Mouse (Mus musculus) CH12.LX (cell line): Measurements from ENCODE around the gene Ppp1r7. TPM values are rescaled to one million over a fixed set of nuclear protein-coding genes. Genes with fewer than 3 reads are reported as not detected.

Experiments used
- DNase-seq: peaks from one replicate; pipeline ENCODE4 v3.0.0-alpha.2; 2013; ENCODE audit errors: extremely low read depth
- H3K27ac ChIP-seq: 2 replicates; pipeline ENCODE4 v1.5.1; 2012; ENCODE audit warnings: low read depth, mild to moderate bottlenecking, control low read depth, moderate library complexity; ENCODE audit not compliant: insufficient read depth
- H3K27me3 ChIP-seq: replicated peaks from 2 replicates; pipeline ENCODE3; 2012; ENCODE audit warnings: inconsistent platforms
- H3K36me3 ChIP-seq, 2 experiments: replicated peaks in 1 of 2; 2 replicates each; pipeline versions ENCODE3 to v1.6.1; 2012; ENCODE audit warnings: inconsistent platforms in 1 of 2, low read length in 1 of 2, mild to moderate bottlenecking in 1 of 2, mixed read lengths in 1 of 2, moderate library complexity in 1 of 2; ENCODE audit not compliant: control insufficient read depth in 1 of 2, insufficient read depth in 1 of 2
- H3K4me1 ChIP-seq, 2 experiments: 2 replicates each; pipeline ENCODE4 v1.6.1; 2012; ENCODE audit warnings: inconsistent platforms in 1 of 2, moderate library complexity in 1 of 2; ENCODE audit not compliant: insufficient read depth in 2 of 2, control insufficient read depth in 1 of 2
- H3K4me2 ChIP-seq: 2 replicates; pipeline ENCODE4 v1.6.1; 2012; ENCODE audit warnings: low read depth, mild to moderate bottlenecking, control low read depth; ENCODE audit not compliant: poor library complexity, insufficient read depth, severe bottlenecking
- H3K4me3 ChIP-seq, 3 experiments: fragments of 150-350 bp in 1 of 3; sonication (generic) in 1 of 3; replicated peaks in 1 of 3; 2 replicates each; pipeline versions ENCODE3 to v1.5.1; 2011 to 2012; ENCODE audit warnings: low read depth in 2 of 3, low read length in 2 of 3, mild to moderate bottlenecking in 2 of 3, moderate library complexity in 2 of 3, control low read depth in 1 of 3, improper control_type of control experiment in 1 of 3, inconsistent platforms in 1 of 3, mixed read lengths in 1 of 3; ENCODE audit not compliant: poor library complexity in 1 of 3
- H3K79me2 ChIP-seq: replicated peaks from 2 replicates; pipeline ENCODE4 v1.6.1; 2012; ENCODE audit warnings: mild to moderate bottlenecking, moderate library complexity; ENCODE audit not compliant: control insufficient read depth, poor library complexity, insufficient read depth, severe bottlenecking; ENCODE audit errors: extremely low read depth
- H3K9ac ChIP-seq: 2 replicates; pipeline ENCODE4 v1.6.1; 2012; ENCODE audit warnings: low read depth, mild to moderate bottlenecking, control low read depth, moderate library complexity; ENCODE audit not compliant: insufficient read depth
- H3K9me3 ChIP-seq: replicated peaks from 2 replicates; pipeline ENCODE3; 2012; ENCODE audit warnings: low read length, inconsistent platforms, mixed read lengths
- CTCF ChIP-seq, 2 experiments: IDR thresholded peaks in 1 of 2; conservative IDR thresholded peaks in 1 of 2; 2 replicates each; pipeline ENCODE4 v1.5.1; 2011 to 2012; ENCODE audit warnings: low read depth in 2 of 2, low read length in 2 of 2, improper control_type of control experiment in 1 of 2, inconsistent platforms in 1 of 2, mild to moderate bottlenecking in 1 of 2, moderate library complexity in 1 of 2
- GABPA ChIP-seq: IDR thresholded peaks from 2 replicates; pipeline ENCODE4 v1.6.1; 2012; ENCODE audit warnings: low read depth, low read length, improper control_type of control experiment, inconsistent platforms; ENCODE audit not compliant: insufficient replicate concordance
- HCFC1 ChIP-seq: IDR thresholded peaks from 2 replicates; pipeline ENCODE4 v1.6.1; 2012; ENCODE audit warnings: low read depth, mild to moderate bottlenecking, inconsistent platforms, low read length, improper control_type of control experiment
- JUN ChIP-seq: IDR thresholded peaks from 2 replicates; pipeline ENCODE4 v1.6.1; 2011; ENCODE audit warnings: low read depth, mild to moderate bottlenecking, low read length, improper control_type of control experiment, moderate library complexity; ENCODE audit not compliant: insufficient read depth
- JUND ChIP-seq: conservative IDR thresholded peaks from 2 replicates; pipeline ENCODE4 v1.6.1; 2011; ENCODE audit warnings: low read depth, low read length, improper control_type of control experiment
- KAT2A ChIP-seq: IDR thresholded peaks from 2 replicates; pipeline ENCODE4 v1.6.1; 2012; ENCODE audit warnings: low read length, improper control_type of control experiment, inconsistent platforms; ENCODE audit not compliant: insufficient replicate concordance
- MAFK ChIP-seq: IDR thresholded peaks from 2 replicates; pipeline ENCODE4 v1.6.1; 2011; ENCODE audit warnings: low read length, improper control_type of control experiment; ENCODE audit not compliant: insufficient replicate concordance
- MAX ChIP-seq: IDR thresholded peaks from 2 replicates; pipeline ENCODE4 v1.6.1; 2011; ENCODE audit warnings: low read length, improper control_type of control experiment
- MAZ ChIP-seq: IDR thresholded peaks from 2 replicates; pipeline ENCODE4 v1.6.1; 2012; ENCODE audit warnings: low read depth, mild to moderate bottlenecking, inconsistent platforms, low read length, improper control_type of control experiment, moderate library complexity
- MEF2A ChIP-seq: IDR thresholded peaks from 2 replicates; pipeline ENCODE4 v1.6.1; 2014; ENCODE audit warnings: low read depth, mild to moderate bottlenecking, inconsistent platforms, low read length, improper control_type of control experiment, borderline replicate concordance
- MXI1 ChIP-seq: IDR thresholded peaks from 2 replicates; pipeline ENCODE4 v1.6.1; 2011; ENCODE audit warnings: mild to moderate bottlenecking, low read depth, low read length, improper control_type of control experiment
- NELFE ChIP-seq: IDR thresholded peaks from 2 replicates; pipeline ENCODE4 v1.6.1; 2011; ENCODE audit warnings: low read depth, low read length, improper control_type of control experiment
- NRF1 ChIP-seq: IDR thresholded peaks from 2 replicates; pipeline ENCODE4 v1.6.1; 2014; ENCODE audit warnings: low read depth, mild to moderate bottlenecking, inconsistent platforms, low read length, improper control_type of control experiment, moderate library complexity
- PAX5 ChIP-seq: IDR thresholded peaks from 2 replicates; pipeline ENCODE4 v1.6.1; 2012; ENCODE audit warnings: low read length, inconsistent platforms, mixed read lengths
- POLR2A ChIP-seq: IDR thresholded peaks from 2 replicates; pipeline ENCODE4 v1.6.1; 2011; ENCODE audit warnings: low read depth, mild to moderate bottlenecking, improper control_type of control experiment, low read length
- POLR2AphosphoS2 ChIP-seq: IDR thresholded peaks from 2 replicates; pipeline ENCODE4 v1.6.1; 2011; ENCODE audit warnings: low read depth, low read length, improper control_type of control experiment
- SIN3A ChIP-seq: IDR thresholded peaks from 2 replicates; pipeline ENCODE4 v1.6.1; 2012; ENCODE audit warnings: low read length, improper control_type of control experiment, inconsistent platforms
- SMC3 ChIP-seq: IDR thresholded peaks from 2 replicates; pipeline ENCODE4 v1.6.1; 2011; ENCODE audit warnings: low read depth, low read length, improper control_type of control experiment
- TCF12 ChIP-seq: IDR thresholded peaks from 2 replicates; pipeline ENCODE4 v1.6.1; 2014; ENCODE audit warnings: low read depth, mild to moderate bottlenecking, inconsistent platforms, low read length, improper control_type of control experiment
- USF1 ChIP-seq: IDR thresholded peaks from 2 replicates; pipeline ENCODE4 v1.6.1; 2014; ENCODE audit warnings: low read depth, mild to moderate bottlenecking, inconsistent platforms, low read length, improper control_type of control experiment
- ZKSCAN1 ChIP-seq: IDR thresholded peaks from 2 replicates; pipeline ENCODE4 v1.6.1; 2012; ENCODE audit warnings: low read depth, inconsistent platforms, low read length, improper control_type of control experiment, borderline replicate concordance
- ZNF384 ChIP-seq: IDR thresholded peaks from 2 replicates; pipeline ENCODE4 v1.6.1; 2012; ENCODE audit warnings: low read depth, low read length, improper control_type of control experiment, inconsistent platforms
- dilution Hi-C: fragments of 300-500 bp; cut with MboI; formaldehyde crosslinking; loops from 2 replicates; pipeline ENCODE4 v1.14.3; 2020; ENCODE audit warnings: low sequenced_read_pairs; ENCODE audit not compliant: extremely low pct_unique_long_range_greater_than_20kb, extremely low pct_ligation_motif_present
- in situ Hi-C: fragments of 300-500 bp; cut with MboI; formaldehyde crosslinking; loops from 3 replicates; pipeline ENCODE4 v1.14.3; 2019; ENCODE audit warnings: low sequenced_read_pairs, low pct_ligation_motif_present, low pct_unique_long_range_greater_than_20kb, mixed read lengths
- polyA plus RNA-seq: library from polyadenylated mRNA; unstranded; fragments of >175 nt; gene quantifications from 2 replicates; pipeline ENCODE4 v1.2.1, GENCODE M21; 2012; ENCODE audit warnings: low read depth; ENCODE audit not compliant: insufficient read length
- total RNA-seq, 2 experiments: library from RNA; depleted of rRNA; stranded (reverse); fragments of 300-350 nt in 1 of 2; fragments of >200 nt in 1 of 2; gene quantifications; 2 replicates each; pipeline ENCODE4 v1.2.3; 2012 to 2014

Gene Ppp1r7
- total and polyA plus RNA-seq, 3 experiments = 13.6 to 62.6 (median 17.3) TPM

DNA sequence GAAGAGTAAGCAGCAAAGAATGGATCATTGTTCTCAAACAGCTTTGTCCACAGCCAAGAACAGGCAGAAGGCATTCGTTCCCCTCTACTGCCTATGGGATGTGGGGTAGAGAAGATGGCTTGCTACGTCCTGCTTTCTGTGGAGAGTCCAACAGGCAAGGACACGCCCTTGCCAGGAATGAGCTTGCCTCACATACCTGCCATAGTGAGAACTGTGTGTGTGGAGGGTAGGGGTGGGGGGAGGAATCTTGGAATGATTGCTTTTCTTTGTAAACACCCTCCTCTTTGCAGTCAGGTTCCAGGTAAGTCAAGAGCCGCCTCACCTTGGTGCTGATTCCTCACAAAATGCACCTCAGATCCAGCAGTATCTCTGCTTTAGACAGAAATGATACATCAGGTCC, 42.9 kb upstream of the Ppp1r7 start:
- Histone ChIP-seq H3K9me3 (no peaks in the 10 kb centered on the region), H3K36me3 (peaks cover 61 to 92% of the 10 kb centered on the region in 2 experiments), H3K27ac (no peak overlapping the region), H3K9ac (no peak overlapping the region), H3K79me2 (peaks cover 4% of the 10 kb centered on the region), H3K4me2 (no peak overlapping the region), H3K4me1 (peaks cover 3 to 10% of the 10 kb centered on the region in 2 experiments; a peak in 2 of 4 replicates), H3K27me3 (no peaks in the 10 kb centered on the region), H3K4me3 (no peak overlapping the region)
- dilution Hi-C loops = no loop called here
- DNase-seq = no peak
- in situ Hi-C loops = no loop called here
- TF ChIP-seq NELFE (no peak), PAX5 (no peak), HCFC1 (no peak), ZKSCAN1 (no peak), CTCF (conservative IDR thresholded peaks at IDR 0.05 in 1 of 2, IDR thresholded peaks at IDR 0.05 in 1 of 2; ENCODE audit: low read depth in 2 of 2, low read length in 2 of 2) (no peak), ZNF384 (no peak), JUND (no peak), TCF12 (no peak), MAZ (no peak), MEF2A (no peak), MAFK (no peak)

DNA sequence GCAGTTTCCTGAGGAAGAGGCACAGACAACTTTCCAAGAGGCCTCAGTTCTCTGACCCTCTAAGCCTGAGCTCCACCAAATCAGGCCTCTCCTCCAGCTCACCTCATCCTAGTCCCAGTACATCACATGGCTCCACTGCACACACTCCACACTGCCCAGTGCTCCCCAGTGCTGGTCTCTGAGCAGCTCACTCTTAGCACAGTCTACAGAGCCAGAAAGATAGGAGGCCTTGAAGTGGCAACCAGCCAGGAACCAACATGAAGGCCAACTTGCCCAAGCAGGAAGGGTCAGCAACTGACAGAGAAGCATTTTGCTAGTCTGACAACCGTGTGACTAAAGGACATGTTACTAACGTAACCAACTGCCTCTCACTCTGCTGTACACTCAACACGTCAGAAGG, 42.1 kb upstream of the Ppp1r7 start:
- Histone ChIP-seq H3K9ac (no peak overlapping the region), H3K4me2 (no peak overlapping the region), H3K4me1 (peaks cover 3 to 14% of the 10 kb centered on the region in 2 experiments; a peak in 2 of 4 replicates), H3K4me3 (no peak overlapping the region), H3K36me3 (peaks cover 61 to 90% of the 10 kb centered on the region in 2 experiments), H3K27ac (no peak overlapping the region), H3K9me3 (no peaks in the 10 kb centered on the region), H3K79me2 (peaks cover 4% of the 10 kb centered on the region), H3K27me3 (no peaks in the 10 kb centered on the region)
- no peak for DNase-seq
- TF ChIP-seq TCF12 (no peak), PAX5 (no peak), ZKSCAN1 (no peak), POLR2A (no peak), MAX (no peak), POLR2AphosphoS2 (no peak), NRF1 (no peak), MXI1 (no peak), KAT2A (no peak), SIN3A (no peak), GABPA (no peak), NELFE (no peak), USF1 (no peak), MEF2A (no peak), JUN (no peak), SMC3 (no peak)
- dilution Hi-C loops = no loop called here
- in situ Hi-C loops = no loop called here
